Mouse (Mus musculus): ENCODE measurements around the gene Ntsr1. TPM values are rescaled to one million over a fixed set of nuclear protein-coding genes. Genes with fewer than 3 reads are reported as not detected.

The Ntsr1 gene
- 0.05 and 0.06 TPM in 2 replicates for polyA plus RNA-seq (2015; fragmentation: Nextera tagmentation; extraction: Ambion mirVana)

GRCm38 (mm10) chr2:180499741-180500140 lies at the start of gene Ntsr1:
TSS of gene Ntsr1 (plus strand) at chr2:180499976.
- H3K9ac ChIP-seq (replicated peaks; ENCODE audit: low read depth), result no peak within 1 kb of the TSS

GRCm38 (mm10) chr2:180450529-180450928 lies 49.2 kb upstream of the Ntsr1 start:
- 69% methylated on average over 5 of the region's 5 CpGs for WGBS

More at GRCm38 (mm10) chr2:180499741-180500140, at the start of gene Ntsr1:
- H3K27ac ChIP-seq (ENCODE audit: low read length), result no peak within 1 kb of the TSS
- no peaks in the 10 kb centered on the region for H3K9me3 ChIP-seq (ENCODE audit: low read length)
- ATAC-seq (no peak), DNase-seq (ENCODE audit: low spot score) (peak; percentile 12)
- no peaks in the 10 kb centered on the region for H3K4me1 ChIP-seq (ENCODE audit: insufficient read depth, low read depth, low read length)
- H3K27me3 ChIP-seq (replicated peaks; ENCODE audit: insufficient read depth, low read length), result peaks cover 19% of the 10 kb centered on the region
- H3K4me3 ChIP-seq (ENCODE audit: low read depth, low read length), result no peak within 1 kb of the TSS
- 1% methylated on average over 25 of the region's 30 CpGs for WGBS
- TF ChIP-seq CTCF (IDR thresholded peaks at IDR 0.05) (no peak), EP300 (IDR thresholded peaks at IDR 0.05) (no peak)
- peak within 1 kb of the TSS; percentile 34; the same call in 1 of the 2 replicates for H3K4me2 ChIP-seq (replicated peaks; ENCODE audit: low read depth, low read length)
- no peaks in the 10 kb centered on the region for H3K36me3 ChIP-seq (ENCODE audit: insufficient read depth, low read length)

GRCm38 (mm10) chr2:180455723-180456698 lies 43.8 kb upstream of the Ntsr1 start, which contains the start of gene Slco4a1:
TSS of gene Slco4a1 (plus strand) at chr2:180456245.
- peak within 1 kb of the TSS; percentile 77 for H3K4me2 ChIP-seq (replicated peaks; ENCODE audit: low read depth, low read length)
- no peaks in the 10 kb centered on the region for H3K36me3 ChIP-seq (ENCODE audit: insufficient read depth, low read length)
- H3K27ac ChIP-seq (ENCODE audit: low read length), result no peak within 1 kb of the TSS
- H3K9me3 ChIP-seq (ENCODE audit: low read length), result no peaks in the 10 kb centered on the region
- DNase-seq (ENCODE audit: low spot score) (peak; percentile 83), ATAC-seq (peak; percentile 98)
- peaks cover 15% of the 10 kb centered on the region; the same call in 1 of the 2 replicates for H3K27me3 ChIP-seq (replicated peaks; ENCODE audit: insufficient read depth, low read length)
- no peak within 1 kb of the TSS for H3K9ac ChIP-seq (replicated peaks; ENCODE audit: low read depth)
- 2% methylated on average over 62 of the region's 65 CpGs for WGBS
- TF ChIP-seq CTCF (IDR thresholded peaks at IDR 0.05) (no peak), EP300 (IDR thresholded peaks at IDR 0.05) (no peak)
- peaks cover 7% of the 10 kb centered on the region for H3K4me1 ChIP-seq (ENCODE audit: insufficient read depth, low read depth, low read length)
- peak within 1 kb of the TSS; percentile 38 for H3K4me3 ChIP-seq (ENCODE audit: low read depth, low read length)

More at GRCm38 (mm10) chr2:180450529-180450928, 49.2 kb upstream of the Ntsr1 start:
- Histone ChIP-seq H3K27ac (ENCODE audit: low read length) (no peak overlapping the region), H3K4me1 (ENCODE audit: insufficient read depth, low read depth, low read length) (no peaks in the 10 kb centered on the region), H3K36me3 (ENCODE audit: insufficient read depth, low read length) (no peaks in the 10 kb centered on the region), H3K4me3 (ENCODE audit: low read depth, low read length) (no peak overlapping the region), H3K4me2 (replicated peaks; ENCODE audit: low read depth, low read length) (no peak overlapping the region), H3K9ac (replicated peaks; ENCODE audit: low read depth) (no peak overlapping the region), H3K9me3 (ENCODE audit: low read length) (no peaks in the 10 kb centered on the region), H3K27me3 (replicated peaks; ENCODE audit: insufficient read depth, low read length) (no peaks in the 10 kb centered on the region)
- DNase-seq (ENCODE audit: low spot score), result no peak
- ATAC-seq, result no peak
- TF ChIP-seq CTCF (IDR thresholded peaks at IDR 0.05) (no peak), EP300 (IDR thresholded peaks at IDR 0.05) (no peak)

- Histone ChIP-seq H3K9ac (replicated peaks; ENCODE audit: low read depth) (no peak overlapping the region), H3K27me3 (replicated peaks; ENCODE audit: insufficient read depth, low read length) (peaks cover 15% of the 10 kb centered on the region; the same call in 1 of the 2 replicates), H3K4me1 (ENCODE audit: insufficient read depth, low read depth, low read length) (peaks cover 7% of the 10 kb centered on the region), H3K4me2 (replicated peaks; ENCODE audit: low read depth, low read length) (peak overlapping the region; percentile 77), H3K27ac (ENCODE audit: low read length) (no peak overlapping the region), H3K36me3 (ENCODE audit: insufficient read depth, low read length) (no peaks in the 10 kb centered on the region), H3K9me3 (ENCODE audit: low read length) (no peaks in the 10 kb centered on the region), H3K4me3 (ENCODE audit: low read depth, low read length) (peak overlapping the region; percentile 38)
- TF ChIP-seq EP300 (IDR thresholded peaks at IDR 0.05) (no peak), CTCF (IDR thresholded peaks at IDR 0.05) (no peak)
- DNase-seq (ENCODE audit: low spot score), result no peak
- WGBS, result 1% methylated on average over 26 of the region's 28 CpGs
- no peak for ATAC-seq
Measured at GRCm38 (mm10) chr2:180456705-180457104, 43.1 kb upstream of the Ntsr1 start.

- TF ChIP-seq EP300 (IDR thresholded peaks at IDR 0.05), result no peak
- no peak for TF ChIP-seq CTCF (IDR thresholded peaks at IDR 0.05)
- DNase-seq (ENCODE audit: low spot score), result no peak
- H3K27ac ChIP-seq (ENCODE audit: low read length), result no peak overlapping the region
- peaks cover 7% of the 10 kb centered on the region for H3K4me1 ChIP-seq (ENCODE audit: insufficient read depth, low read depth, low read length)
- ATAC-seq, result no peak
- peaks cover 15% of the 10 kb centered on the region; the same call in 1 of the 2 replicates for H3K27me3 ChIP-seq (replicated peaks; ENCODE audit: insufficient read depth, low read length)
- no peak overlapping the region for H3K4me2 ChIP-seq (replicated peaks; ENCODE audit: low read depth, low read length)
- no peaks in the 10 kb centered on the region for H3K9me3 ChIP-seq (ENCODE audit: low read length)
- H3K9ac ChIP-seq (replicated peaks; ENCODE audit: low read depth), result no peak overlapping the region
- 61% methylated on average over 2 of the region's 2 CpGs for WGBS
- no peaks in the 10 kb centered on the region for H3K36me3 ChIP-seq (ENCODE audit: insufficient read depth, low read length)
- no peak overlapping the region for H3K4me3 ChIP-seq (ENCODE audit: low read depth, low read length)
Measured at GRCm38 (mm10) chr2:180457680-180458079, 42.1 kb upstream of the Ntsr1 start.

GRCm38 (mm10) chr2:180459437-180459836 lies 40.3 kb upstream of the Ntsr1 start:
- peaks cover 15% of the 10 kb centered on the region; the same call in 1 of the 2 replicates for H3K27me3 ChIP-seq (replicated peaks; ENCODE audit: insufficient read depth, low read length)
- peaks cover 7% of the 10 kb centered on the region for H3K4me1 ChIP-seq (ENCODE audit: insufficient read depth, low read depth, low read length)
- H3K9ac ChIP-seq (replicated peaks; ENCODE audit: low read depth), result no peak overlapping the region
- no peak for TF ChIP-seq CTCF (IDR thresholded peaks at IDR 0.05)
- no peak for TF ChIP-seq EP300 (IDR thresholded peaks at IDR 0.05)
- no peaks in the 10 kb centered on the region for H3K9me3 ChIP-seq (ENCODE audit: low read length)
- no peak for DNase-seq (ENCODE audit: low spot score)
- ATAC-seq, result no peak
- 78% methylated on average over 4 of the region's 4 CpGs for WGBS
- H3K36me3 ChIP-seq (ENCODE audit: insufficient read depth, low read length), result no peaks in the 10 kb centered on the region
- no peak overlapping the region for H3K4me2 ChIP-seq (replicated peaks; ENCODE audit: low read depth, low read length)
- no peak overlapping the region for H3K27ac ChIP-seq (ENCODE audit: low read length)
- H3K4me3 ChIP-seq (ENCODE audit: low read depth, low read length), result no peak overlapping the region
